Comparison of ENCODE assay signal across 12 mouse cellular contexts in the genomic region with DNA sequence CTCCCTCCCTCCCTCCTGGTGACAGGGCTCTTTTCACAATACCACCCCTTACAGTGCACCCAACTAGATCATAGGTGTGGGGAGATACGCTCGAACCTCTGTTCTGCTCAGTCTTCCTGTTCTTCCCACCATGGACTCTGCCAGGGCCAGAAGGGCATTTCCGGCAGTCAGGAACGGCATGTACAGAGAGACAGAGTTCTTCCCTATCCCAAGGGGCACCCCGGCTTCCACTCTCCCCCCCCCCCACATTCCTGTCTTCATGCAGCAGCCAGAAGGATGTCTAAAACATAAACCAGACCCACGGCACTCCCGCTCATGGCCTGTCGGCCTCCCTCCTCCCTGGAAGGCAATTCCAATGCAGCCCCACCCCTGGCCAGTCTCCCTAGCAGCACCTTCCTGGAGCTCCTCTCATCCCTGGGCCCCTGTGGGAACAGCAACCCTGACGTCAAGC.
DNase-seq lines count a peak whose midpoint lies in the region; ATAC-seq lines count a peak whose summit lies in the region.
"Had no signal": no experiment of that assay in that cellular context is flagged by ENCODE, and none has a peak within 500 bp of the region (broad histone marks: within the 10 kb centered on the region; RNA-seq: fewer than 3 reads in every experiment).

No protein-coding gene starts in this region.

- no peak overlapping the region for H3K27ac ChIP-seq in liver, embryonic 12.5 days
- no peak overlapping the region for H3K27ac ChIP-seq in hindbrain, embryonic 13.5 days
- H3K27ac ChIP-seq: forebrain, embryonic 10.5 days; hindbrain, embryonic 15.5 days had no signal

- no peaks in the 10 kb centered on the region for H3K36me3 ChIP-seq in liver, embryonic 12.5 days
- no peaks in the 10 kb centered on the region for H3K36me3 ChIP-seq in hindbrain, embryonic 13.5 days
- H3K36me3 ChIP-seq: forebrain, embryonic 10.5 days; hindbrain, embryonic 15.5 days had no signal

- no peak overlapping the region for H3K4me2 ChIP-seq in liver, embryonic 12.5 days
- H3K4me2 ChIP-seq in hindbrain, embryonic 13.5 days: no peak overlapping the region
- H3K4me2 ChIP-seq: hindbrain, embryonic 15.5 days had no signal

- 60% methylated on average over 9 of the region's 9 CpGs for whole genome bisulfite sequencing in liver, embryonic 12.5 days (ENCODE audit: insufficient replicate concordance)
- 79% methylated on average over 9 of the region's 9 CpGs for WGBS in hindbrain, embryonic 13.5 days

- peak; percentile 31 for DNase-seq in testis, postnatal 14 days (ENCODE audit: low spot score)
- DNase-seq in testis, postnatal 10 days (ENCODE audit: low spot score): no peak
- DNase-seq in heart, postnatal 36 days: peak; percentile 31 to 43
- DNase-seq in yolk sac, embryonic 10.5 days (ENCODE audit: low spot score): peak; percentile 75
- no peak for DNase-seq in right cerebral cortex, postnatal 4 days
- DNase-seq in left cerebral cortex, postnatal 36 days (ENCODE audit: low spot score in 2 of 2): no peak
- DNase-seq: thymus, adult 2 months had no signal

- H3K4me3 ChIP-seq in liver, embryonic 12.5 days: no peak overlapping the region
- H3K4me3 ChIP-seq in hindbrain, embryonic 13.5 days: no peak overlapping the region
- H3K4me3 ChIP-seq: forebrain, embryonic 10.5 days; hindbrain, embryonic 15.5 days had no signal

- no peaks in the 10 kb centered on the region for H3K9me3 ChIP-seq in liver, embryonic 12.5 days (replicated peaks)
- H3K9me3 ChIP-seq in hindbrain, embryonic 13.5 days: no peaks in the 10 kb centered on the region
- H3K9me3 ChIP-seq: hindbrain, embryonic 15.5 days had no signal

- no peak overlapping the region for H3K9ac ChIP-seq in liver, embryonic 12.5 days
- no peak overlapping the region for H3K9ac ChIP-seq in hindbrain, embryonic 13.5 days
- H3K9ac ChIP-seq: hindbrain, embryonic 15.5 days had no signal

- intact Hi-C loops in heart, postnatal 36 days (cut with DNase I): no loop called here
- intact Hi-C loops in left cerebral cortex, postnatal 36 days (cut with DNase I): no loop called here

- peaks cover 5% of the 10 kb centered on the region; the same call in 1 of the 2 replicates for H3K4me1 ChIP-seq in liver, embryonic 12.5 days
- peaks cover 6% of the 10 kb centered on the region for H3K4me1 ChIP-seq in hindbrain, embryonic 13.5 days (replicated peaks)

- ATAC-seq in liver, embryonic 12.5 days: peak; percentile 10; the same call in 1 of the 2 replicates
- no peak for ATAC-seq in hindbrain, embryonic 13.5 days (ENCODE audit: low FRiP score)
- ATAC-seq: midbrain, embryonic 16.5 days had no signal

- no peaks in the 10 kb centered on the region for H3K27me3 ChIP-seq in liver, embryonic 12.5 days (replicated peaks)
- H3K27me3 ChIP-seq in hindbrain, embryonic 13.5 days: no peaks in the 10 kb centered on the region
- H3K27me3 ChIP-seq: hindbrain, embryonic 15.5 days had no signal

Comparison
In these comparisons a context has a peak if more than half of its experiments do, and no peak if none do; other contexts are left out.
1. DNase-seq: peak in testis, postnatal 14 days (single experiment), heart, postnatal 36 days (2 of 2) and yolk sac, embryonic 10.5 days (single experiment); none in testis, postnatal 10 days (single experiment), right cerebral cortex, postnatal 4 days (single experiment) and left cerebral cortex, postnatal 36 days (0 of 2).